Mouse (Mus musculus): ENCODE results near the gene Tmem245. TPM values are rescaled to one million over a fixed set of nuclear protein-coding genes. Genes with fewer than 3 reads are reported as not detected.
"Not testable (repeated sequence)": the region's sequence is repeated elsewhere in the genome, so short reads cannot be mapped to it uniquely, and the experiment has no call there.

Gene Tmem245
- polyA plus RNA-seq, 1 experiment: 17.2 TPM

- Histone ChIP-seq H3K27ac (replicated peaks; ENCODE audit: low read depth, low read length) (no peak overlapping the region), H3K4me1 (ENCODE audit: control insufficient read depth, insufficient read depth, insufficient read length, low read length) (no peaks in the 10 kb centered on the region), H3K4me3 (ENCODE audit: insufficient read depth, low read depth, low read length) (no peak overlapping the region)
Observed at GRCm38 (mm10) chr4:56906926-56907325, 40.3 kb downstream of the Tmem245 start.

DNA sequence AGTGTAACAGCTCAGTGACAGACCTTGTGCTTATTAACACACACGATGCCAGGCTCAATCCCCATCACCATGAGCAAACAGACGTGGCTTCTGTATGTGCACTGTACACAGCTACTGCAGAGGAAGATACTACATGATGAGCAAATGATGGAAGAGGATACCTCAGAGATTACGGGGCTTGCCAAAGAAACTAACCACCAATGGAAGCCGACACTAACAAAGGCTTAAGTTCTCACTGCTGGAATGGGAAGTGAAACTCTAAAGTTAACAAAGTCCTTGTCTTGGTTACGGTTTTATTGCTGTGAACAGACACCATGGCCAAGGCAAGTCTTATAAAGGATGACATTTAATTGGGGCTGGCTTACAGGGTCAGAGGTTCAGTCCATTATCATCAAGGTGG lies 41.7 kb downstream of the Tmem245 start:
- no peak overlapping the region for H3K4me3 ChIP-seq (ENCODE audit: insufficient read depth, low read depth, low read length)
- no peaks in the 10 kb centered on the region for H3K4me1 ChIP-seq (ENCODE audit: control insufficient read depth, insufficient read depth, insufficient read length, low read length)

GRCm38 (mm10) chr4:56901671-56902070 lies 45.6 kb downstream of the Tmem245 start:
- Histone ChIP-seq H3K4me1 (ENCODE audit: control insufficient read depth, insufficient read depth, insufficient read length, low read length) (no peaks in the 10 kb centered on the region), H3K27ac (replicated peaks; ENCODE audit: low read depth, low read length) (no peak overlapping the region), H3K4me3 (ENCODE audit: insufficient read depth, low read depth, low read length) (no peak overlapping the region)

More for the DNA sequence above, 41.7 kb downstream of the Tmem245 start:
- H3K27ac ChIP-seq (replicated peaks; ENCODE audit: low read depth, low read length): no peak overlapping the region

GRCm38 (mm10) chr4:56899216-56899615 lies 48.0 kb downstream of the Tmem245 start:
- Histone ChIP-seq H3K4me3 (ENCODE audit: insufficient read depth, low read depth, low read length) (no peak overlapping the region), H3K27ac (replicated peaks; ENCODE audit: low read depth, low read length) (no peak overlapping the region), H3K4me1 (ENCODE audit: control insufficient read depth, insufficient read depth, insufficient read length, low read length) (no peaks in the 10 kb centered on the region)

DNA sequence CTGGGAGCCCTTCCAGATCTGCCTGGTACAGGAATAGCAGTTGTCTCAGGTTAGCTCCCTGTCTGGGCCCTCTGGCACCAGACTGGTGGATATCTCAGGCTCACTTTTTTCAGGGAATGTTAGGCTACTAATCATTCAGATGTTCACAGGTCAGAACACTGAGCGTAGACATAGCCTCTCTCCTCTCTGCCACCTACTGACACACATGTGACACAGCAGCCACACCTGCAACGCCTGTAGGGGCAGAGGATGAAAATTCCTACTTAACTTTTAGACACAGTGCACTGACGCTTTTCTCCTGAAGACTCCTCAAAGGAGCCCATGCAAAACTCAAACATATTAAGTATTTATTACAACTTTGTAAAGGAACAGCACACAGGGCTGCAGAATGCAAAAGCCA lies 49.7 kb downstream of the Tmem245 start:
- H3K4me3 ChIP-seq (ENCODE audit: insufficient read depth, low read depth, low read length): no peak overlapping the region
- H3K4me1 ChIP-seq (ENCODE audit: control insufficient read depth, insufficient read depth, insufficient read length, low read length): no peaks in the 10 kb centered on the region
- H3K27ac ChIP-seq (replicated peaks; ENCODE audit: low read depth, low read length): no peak overlapping the region

DNA sequence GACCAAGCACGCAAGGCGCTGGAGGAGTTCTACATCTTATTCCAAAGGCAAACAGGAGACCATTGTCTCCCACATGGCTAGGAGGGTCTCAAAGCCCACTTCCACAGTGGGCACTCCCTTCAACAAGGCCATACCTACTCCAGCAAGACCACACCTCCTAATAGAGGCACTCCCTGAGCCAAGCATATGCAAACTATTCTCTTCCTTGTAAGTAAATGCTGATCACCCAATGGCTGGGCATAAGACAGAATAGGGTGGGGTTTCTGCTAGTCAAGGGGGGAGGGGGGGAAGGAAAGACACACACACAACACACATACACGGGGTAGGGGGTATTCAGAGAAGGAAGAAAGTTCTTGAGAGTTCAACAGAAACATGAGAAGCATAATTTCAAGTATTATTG lies 53.0 kb downstream of the Tmem245 start:
- Histone ChIP-seq H3K4me1 (ENCODE audit: control insufficient read depth, insufficient read depth, insufficient read length, low read length) (no peaks in the 10 kb centered on the region), H3K4me3 (ENCODE audit: insufficient read depth, low read depth, low read length) (no peak overlapping the region), H3K27ac (replicated peaks; ENCODE audit: low read depth, low read length) (no peak overlapping the region)

DNA sequence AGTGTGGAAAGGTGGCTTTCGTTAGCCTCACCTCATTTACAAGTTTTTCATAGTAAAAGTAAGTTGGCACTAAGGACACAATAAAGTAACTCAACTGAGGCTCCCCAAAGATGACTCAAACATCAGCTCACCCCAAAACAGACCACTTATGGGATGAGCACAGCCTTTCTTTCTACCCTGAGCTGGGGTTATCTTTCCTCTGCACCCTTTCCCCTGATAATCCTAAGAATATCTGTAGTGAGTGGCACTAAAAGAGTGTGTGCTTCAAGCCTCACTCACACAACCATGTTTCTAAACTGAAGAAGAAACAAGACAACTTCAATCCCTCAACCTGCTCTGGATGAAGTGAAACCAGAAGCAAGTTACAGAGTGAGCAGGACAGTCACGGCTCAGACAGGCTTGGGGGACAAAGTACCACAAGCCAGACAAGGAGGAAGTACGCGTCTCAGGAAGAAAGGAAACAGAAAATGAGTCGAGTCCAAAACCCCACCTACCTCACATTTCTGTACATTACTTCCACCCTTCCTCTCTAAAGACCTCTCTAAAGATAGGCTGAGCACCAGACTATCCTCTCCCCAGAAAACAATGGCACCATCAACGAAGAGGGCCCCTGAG lies 54.6 kb downstream of the Tmem245 start:
- Histone ChIP-seq H3K4me3 (ENCODE audit: insufficient read depth, low read depth, low read length) (no peak overlapping the region), H3K27ac (replicated peaks; ENCODE audit: low read depth, low read length) (no peak overlapping the region), H3K4me1 (ENCODE audit: control insufficient read depth, insufficient read depth, insufficient read length, low read length) (no peaks in the 10 kb centered on the region)

DNA sequence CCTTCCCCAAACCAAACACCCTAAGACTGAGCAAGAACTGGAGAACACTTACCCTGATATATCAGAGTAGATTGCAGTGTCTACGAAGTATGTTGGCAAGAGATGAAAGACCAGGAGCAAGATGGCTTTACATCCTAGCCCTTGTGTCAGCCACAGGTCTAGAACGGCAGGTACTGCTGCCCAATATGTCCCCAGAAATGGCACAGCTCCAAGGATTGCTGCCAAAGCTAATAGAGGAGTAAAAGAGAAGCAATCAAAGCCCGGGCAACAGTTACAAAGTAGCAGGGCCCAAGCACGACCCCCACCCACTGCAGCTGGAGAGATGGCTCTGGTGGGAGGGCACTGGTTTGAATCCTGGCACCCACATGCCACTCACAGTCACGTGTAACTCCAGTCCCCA lies 58.8 kb downstream of the Tmem245 start:
- H3K4me1 ChIP-seq (ENCODE audit: control insufficient read depth, insufficient read depth, insufficient read length, low read length): no peaks in the 10 kb centered on the region
- H3K27ac ChIP-seq (replicated peaks; ENCODE audit: low read depth, low read length): no peak overlapping the region

DNA sequence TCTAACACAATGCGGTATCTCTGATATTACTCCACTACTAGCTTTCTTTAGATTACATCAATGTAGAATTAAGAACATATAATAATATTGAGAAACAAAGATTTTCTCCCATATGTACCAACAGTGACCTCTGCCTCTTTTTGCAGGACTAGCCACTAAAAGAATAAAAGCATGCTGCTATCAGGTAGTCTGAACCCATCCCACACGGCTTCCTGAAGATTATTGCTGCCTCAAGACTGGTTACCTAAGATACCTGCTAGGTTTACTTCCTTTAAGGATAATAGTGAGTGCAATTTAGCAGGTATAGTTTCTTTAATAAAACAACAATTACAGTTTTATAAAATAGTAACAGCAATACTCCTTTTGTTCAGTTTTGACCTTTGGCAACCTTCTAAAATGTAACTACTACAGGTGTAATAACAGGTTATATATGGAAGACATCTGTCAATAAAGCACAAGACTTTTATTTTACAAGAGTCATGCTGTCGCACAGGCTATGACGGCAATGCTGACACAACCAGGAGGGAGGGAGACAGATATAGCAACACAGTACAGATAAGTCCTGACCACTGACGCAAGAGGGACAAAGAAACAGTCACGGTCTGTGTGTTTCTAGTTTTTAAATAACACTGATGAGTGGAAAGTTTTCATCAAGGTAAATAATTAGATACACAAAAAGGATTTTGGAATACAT lies 60.8 kb downstream of the Tmem245 start:
- Histone ChIP-seq H3K27ac (replicated peaks; ENCODE audit: low read depth, low read length) (no peak overlapping the region), H3K4me3 (ENCODE audit: insufficient read depth, low read depth, low read length) (no peak overlapping the region), H3K4me1 (ENCODE audit: control insufficient read depth, insufficient read depth, insufficient read length, low read length) (no peaks in the 10 kb centered on the region)

More for the DNA sequence above, 58.8 kb downstream of the Tmem245 start:
- H3K4me3 ChIP-seq (ENCODE audit: insufficient read depth, low read depth, low read length): no peak overlapping the region

DNA sequence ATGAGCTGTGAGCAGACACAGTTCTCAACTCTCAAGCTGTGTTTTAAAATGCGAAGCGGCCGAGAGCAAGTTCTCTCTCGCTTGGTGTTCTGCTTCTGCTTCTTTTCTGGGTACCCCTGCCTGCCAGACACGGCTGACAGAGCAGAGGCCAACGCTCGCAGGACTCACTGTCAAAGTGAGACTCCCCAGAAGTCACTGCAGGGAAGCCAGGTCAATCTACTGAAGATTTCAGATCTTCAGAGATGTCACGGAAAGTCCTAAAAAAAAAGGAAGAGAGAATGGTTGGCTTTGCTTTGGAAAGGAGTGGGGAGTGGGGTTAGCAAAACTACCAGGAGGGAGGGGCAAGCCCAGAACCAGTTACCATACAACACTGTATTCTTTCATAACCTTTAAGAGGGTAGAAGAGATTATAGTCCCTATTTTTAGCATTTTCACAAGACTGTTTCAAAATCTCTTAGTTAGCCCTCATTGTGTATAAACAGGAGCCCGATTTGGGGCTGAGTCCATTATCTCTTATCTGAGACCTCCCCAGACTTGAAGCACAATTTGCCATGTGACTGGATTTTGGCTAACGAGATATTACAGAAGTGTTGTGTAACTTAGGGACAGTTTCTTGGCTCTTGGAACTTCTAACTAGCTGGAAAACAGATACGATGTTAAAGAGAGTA lies 67.1 kb downstream of the Tmem245 start:
- Histone ChIP-seq H3K4me3 (ENCODE audit: insufficient read depth, low read depth, low read length) (no peak overlapping the region), H3K27ac (replicated peaks; ENCODE audit: low read depth, low read length) (no peak overlapping the region), H3K4me1 (ENCODE audit: control insufficient read depth, insufficient read depth, insufficient read length, low read length) (no peaks in the 10 kb centered on the region)

DNA sequence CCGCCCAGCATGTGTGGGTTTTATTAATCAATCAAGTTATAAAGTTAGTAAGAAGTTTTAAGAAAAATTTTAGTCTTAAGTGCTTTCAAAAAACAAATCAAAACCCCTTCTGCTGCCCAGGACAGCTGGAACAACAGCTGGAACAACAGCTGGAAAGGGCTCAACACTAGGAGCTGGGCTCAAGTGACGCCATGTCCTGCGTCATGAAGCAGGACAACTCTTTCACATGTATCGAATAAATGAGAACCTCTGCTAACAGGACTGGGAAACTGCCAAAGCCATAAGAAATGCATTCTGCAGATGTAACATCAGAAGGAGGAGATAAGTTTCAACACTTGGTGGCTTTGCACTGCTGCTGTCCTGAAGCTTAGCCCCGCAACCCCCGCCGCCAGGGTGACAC lies 68.3 kb downstream of the Tmem245 start:
- Histone ChIP-seq H3K4me1 (ENCODE audit: control insufficient read depth, insufficient read depth, insufficient read length, low read length) (no peaks in the 10 kb centered on the region), H3K4me3 (ENCODE audit: insufficient read depth, low read depth, low read length) (no peak overlapping the region), H3K27ac (replicated peaks; ENCODE audit: low read depth, low read length) (no peak overlapping the region)

GRCm38 (mm10) chr4:56870541-56870940 lies 76.7 kb downstream of the Tmem245 start:
- H3K4me1 ChIP-seq (ENCODE audit: control insufficient read depth, insufficient read depth, insufficient read length, low read length); H3K4me3 ChIP-seq (ENCODE audit: insufficient read depth, low read depth, low read length); H3K27ac ChIP-seq (replicated peaks; ENCODE audit: low read depth, low read length): not testable (repeated sequence)

GRCm38 (mm10) chr4:56867761-56868160 lies 79.5 kb downstream of the Tmem245 start:
- peaks cover 7% of the 10 kb centered on the region; the same call in 1 of the 2 replicates for H3K4me1 ChIP-seq (ENCODE audit: control insufficient read depth, insufficient read depth, insufficient read length, low read length)
- no peak overlapping the region for H3K4me3 ChIP-seq (ENCODE audit: insufficient read depth, low read depth, low read length)
- no peak overlapping the region for H3K27ac ChIP-seq (replicated peaks; ENCODE audit: low read depth, low read length)

DNA sequence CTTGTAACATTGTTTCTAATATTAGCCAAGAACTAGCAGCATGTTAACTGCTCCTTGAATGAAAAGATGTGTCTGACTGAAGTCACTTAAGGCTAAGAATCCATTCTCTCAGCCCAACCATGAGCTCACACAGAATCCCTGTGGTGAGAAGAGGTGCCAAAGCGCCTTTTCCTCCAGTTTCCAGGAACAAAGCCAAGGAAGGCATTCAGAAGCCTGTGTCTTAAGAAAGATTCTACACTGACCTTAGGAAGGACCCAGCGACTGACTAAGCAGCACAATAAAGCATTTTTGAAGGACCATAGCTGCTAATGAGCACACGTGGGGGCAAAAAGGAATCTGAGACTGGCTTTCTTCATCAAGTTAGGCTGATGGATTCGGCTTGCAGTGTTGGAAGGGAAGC lies 81.3 kb downstream of the Tmem245 start:
- peaks cover 7% of the 10 kb centered on the region; the same call in 1 of the 2 replicates for H3K4me1 ChIP-seq (ENCODE audit: control insufficient read depth, insufficient read depth, insufficient read length, low read length)
- no peak overlapping the region for H3K4me3 ChIP-seq (ENCODE audit: insufficient read depth, low read depth, low read length)
- 0 out of 2 replicates have a peak overlapping the region, but pooled peaks have one; percentile 13 for H3K27ac ChIP-seq (replicated peaks; ENCODE audit: low read depth, low read length)

- Histone ChIP-seq H3K27ac (replicated peaks; ENCODE audit: low read depth, low read length) (peak within 1 kb of the TSS; percentile 41), H3K4me3 (ENCODE audit: insufficient read depth, low read depth, low read length) (peak within 1 kb of the TSS; percentile 73), H3K4me1 (ENCODE audit: control insufficient read depth, insufficient read depth, insufficient read length, low read length) (peaks cover 7% of the 10 kb centered on the region; the same call in 1 of the 2 replicates)
Observed at GRCm38 (mm10) chr4:56865003-56865511, 82.2 kb downstream of the Tmem245 start, which contains the start of gene Ctnnal1. Gene Ctnnal1 (minus strand): TSS chr4:56865188.
